ENCODE assay signal across 19 mouse cellular contexts in the genomic region with DNA sequence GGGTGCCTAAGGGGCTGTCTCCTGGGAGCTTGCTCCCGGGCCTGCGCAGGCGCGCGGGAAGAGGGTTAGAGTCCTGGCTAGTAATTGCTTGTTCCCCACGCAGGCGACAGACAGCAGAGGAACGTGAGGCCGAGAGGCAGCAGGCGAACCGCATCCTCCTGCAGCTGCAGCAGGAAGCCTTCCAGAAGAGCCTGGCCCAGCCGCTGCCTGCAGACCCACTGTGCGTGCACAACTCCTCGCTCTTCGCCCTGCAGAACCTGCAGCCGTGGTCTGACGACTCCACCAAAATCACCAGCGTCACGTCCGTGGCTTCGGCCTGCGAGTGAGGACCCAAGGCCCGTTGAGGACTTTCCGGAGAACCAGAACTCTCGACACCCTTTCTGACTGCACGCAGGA. TPM values are rescaled to one million over a fixed set of nuclear protein-coding genes. Genes with fewer than 3 reads are reported as not detected.
DNase-seq lines count a peak whose midpoint lies in the region; ATAC-seq and TF ChIP-seq lines count a peak whose summit lies in the region.
"Had no signal": no experiment of that assay in that cellular context is flagged by ENCODE, and none has a peak within 500 bp of the region (broad histone marks: within the 10 kb centered on the region; RNA-seq: fewer than 3 reads in every experiment).

No protein-coding gene starts in this region.

- no peaks in the 10 kb centered on the region for H3K9me3 ChIP-seq in kidney, embryonic 14.5 days (ENCODE audit: control insufficient read depth, low read length)
- H3K9me3 ChIP-seq in limb, embryonic 10.5 days (replicated peaks): no peaks in the 10 kb centered on the region
- H3K9me3 ChIP-seq: embryonic facial prominence, embryonic 15.5 days; forebrain, embryonic 10.5 days; neural tube, embryonic 12.5 days had no signal

- no peak for DNase-seq in kidney, postnatal 36 days
- DNase-seq in testis, postnatal 14 days (ENCODE audit: low spot score): no peak
- peak; percentile 56 for DNase-seq in limb, embryonic 10.5 days (ENCODE audit: low spot score)
- DNase-seq in left cerebral cortex, adult 9 months (ENCODE audit: low spot score in 2 of 2): no peak
- no peak for DNase-seq in left cerebral cortex, adult 11 months (ENCODE audit: low spot score)
- DNase-seq: adrenal gland, postnatal 10 days; cerebellum, adult 18-20 months; heart, adult 11 months; heart, postnatal 14 days; kidney, adult 9 months; thymus, adult 2 months had no signal

- peak overlapping the region; percentile 7 for H3K4me3 ChIP-seq in kidney, embryonic 14.5 days (ENCODE audit: low read length)
- peak overlapping the region; percentile 48 for H3K4me3 ChIP-seq in testis, adult 2 months (ENCODE audit: control insufficient read depth, low read depth, low read length)
- peak overlapping the region; percentile 20; the same call in 1 of the 2 replicates for H3K4me3 ChIP-seq in limb, embryonic 10.5 days
- H3K4me3 ChIP-seq: embryonic facial prominence, embryonic 15.5 days; forebrain, embryonic 10.5 days; neural tube, embryonic 12.5 days had no signal

- no peaks in the 10 kb centered on the region for H3K36me3 ChIP-seq in kidney, embryonic 14.5 days (ENCODE audit: control insufficient read depth, insufficient read depth, low read length)
- H3K36me3 ChIP-seq in testis, adult 2 months (ENCODE audit: control insufficient read depth, insufficient read depth, low read length): no peaks in the 10 kb centered on the region
- no peaks in the 10 kb centered on the region for H3K36me3 ChIP-seq in limb, embryonic 10.5 days
- H3K36me3 ChIP-seq: embryonic facial prominence, embryonic 15.5 days; forebrain, embryonic 10.5 days; neural tube, embryonic 12.5 days had no signal

- H3K9ac ChIP-seq in kidney, embryonic 14.5 days (ENCODE audit: low read depth, low read length): no peak overlapping the region
- H3K9ac ChIP-seq: embryonic facial prominence, embryonic 15.5 days; liver, embryonic 14.5 days; neural tube, embryonic 12.5 days had no signal

- H3K4me1 ChIP-seq in kidney, embryonic 14.5 days (ENCODE audit: control insufficient read depth, insufficient read depth, low read length): peaks cover 3% of the 10 kb centered on the region; the same call in 1 of the 2 replicates
- peaks cover 40% of the 10 kb centered on the region for H3K4me1 ChIP-seq in testis, adult 2 months (ENCODE audit: control insufficient read depth, insufficient read depth, low read length)
- H3K4me1 ChIP-seq in limb, embryonic 10.5 days: peaks cover 46% of the 10 kb centered on the region

- peaks cover 98% of the 10 kb centered on the region for H3K27me3 ChIP-seq in kidney, embryonic 14.5 days (ENCODE audit: control insufficient read depth, insufficient read depth, low read length)
- H3K27me3 ChIP-seq in testis, adult 2 months (ENCODE audit: control insufficient read depth, insufficient read depth, low read length): peaks cover 19% of the 10 kb centered on the region
- peaks cover 100% of the 10 kb centered on the region for H3K27me3 ChIP-seq in limb, embryonic 10.5 days (ENCODE audit: low read depth, poor library complexity, severe bottlenecking)

- no peak for ATAC-seq in kidney, embryonic 14.5 days (ENCODE audit: low FRiP score, low TSS enrichment)
- ATAC-seq: inflammation-experienced regulatory T-cells, adult 6 months; lung, postnatal 0 days had no signal

- no peak for TF ChIP-seq POLR2A in testis, adult 2 months (IDR thresholded peaks at IDR 0.05; ENCODE audit: control insufficient read depth, low read depth, low read length)

- H3K4me2 ChIP-seq in kidney, embryonic 14.5 days (replicated peaks; ENCODE audit: low read depth, low read length): no peak overlapping the region
- H3K4me2 ChIP-seq: embryonic facial prominence, embryonic 15.5 days; neural tube, embryonic 12.5 days had no signal

- under 1% methylated on average over 26 of the region's 26 CpGs for WGBS in kidney, embryonic 14.5 days
- whole genome bisulfite sequencing in limb, embryonic 10.5 days: under 1% methylated on average over 26 of the region's 26 CpGs

- no peak for TF ChIP-seq CTCF in testis, adult 2 months (IDR thresholded peaks at IDR 0.05; ENCODE audit: control insufficient read depth, insufficient read depth, insufficient replicate concordance, low read depth, low read length)

- H3K27ac ChIP-seq in kidney, embryonic 14.5 days (ENCODE audit: low read depth, low read length): no peak overlapping the region
- H3K27ac ChIP-seq in testis, adult 2 months (ENCODE audit: control insufficient read depth, insufficient read depth, low read depth, low read length): no peak overlapping the region
- H3K27ac ChIP-seq in limb, embryonic 10.5 days: no peak overlapping the region
- H3K27ac ChIP-seq: embryonic facial prominence, embryonic 15.5 days; forebrain, embryonic 10.5 days; liver, embryonic 14.5 days; neural tube, embryonic 12.5 days had no signal

RNA-seq across cellular contexts. Expression of a gene that starts 5.3 kb away (rescaled TPM):
- polyA plus RNA-seq in kidney, embryonic 14.5 days (2014; fragmentation: Nextera tagmentation; extraction: Ambion mirVana): 0.26 TPM in 1 of 2 replicates, not detected in the other
- 0.06 and 0.10 TPM in 2 replicates for polyA plus RNA-seq in testis, adult 2 months (2012; rRNA removed)
- polyA plus RNA-seq in limb, embryonic 10.5 days (2016; fragmentation: Nextera tagmentation; extraction: Ambion mirVana): 0.15 and 0.36 TPM in 2 replicates
- polyA plus RNA-seq: forebrain, embryonic 10.5 days; inflammation-experienced regulatory T-cells, adult 6 months; lung, postnatal 0 days had no signal
